Mouse (Mus musculus): ENCODE results near the gene Zfp324.

The Zfp324 gene

GRCm38 (mm10) chr7:13013671-13014070, 48.0 kb downstream of the Zfp324 start:
- no peak for DNase-seq

GRCm38 (mm10) chr7:13014275-13014839, 48.7 kb downstream of the Zfp324 start:
- no peak for DNase-seq

- DNase-seq = no peak
These were observed 49.6 kb downstream of the Zfp324 start for GRCm38 (mm10) chr7:13015217-13015616.

- DNase-seq = no peak
These were observed 57.3 kb downstream of the Zfp324 start for GRCm38 (mm10) chr7:13022773-13023535.
